Mouse (Mus musculus): ENCODE data around the gene Arrdc5.
A peak's percentile ranks its signal among the peaks of the same experiment; 100 is the strongest.

Gene Arrdc5

DNA sequence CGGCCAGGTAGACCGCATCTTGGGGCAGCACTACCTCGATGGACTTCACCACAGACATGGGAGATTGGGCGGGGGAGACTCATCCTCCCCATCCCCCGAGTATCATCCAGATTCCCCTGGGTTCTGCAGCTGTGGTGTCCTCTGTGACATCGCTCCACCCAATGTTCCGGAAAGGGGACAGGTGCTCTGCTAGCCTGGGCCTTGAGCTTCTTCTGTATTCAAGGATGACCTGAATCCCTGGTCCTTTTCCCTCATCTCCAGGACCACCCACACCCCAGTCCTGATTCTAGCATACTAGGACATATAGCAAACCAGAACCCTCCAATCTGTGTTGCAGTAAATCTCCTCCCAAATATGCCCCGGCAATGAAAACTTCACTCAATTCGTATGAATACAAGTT lies at the start of gene Arrdc5:
TSS of gene Arrdc5 (minus strand) at position 101 of the 400 bp plus-strand sequence.
- DNase-seq (ENCODE audit: low spot score) = no peak

DNA sequence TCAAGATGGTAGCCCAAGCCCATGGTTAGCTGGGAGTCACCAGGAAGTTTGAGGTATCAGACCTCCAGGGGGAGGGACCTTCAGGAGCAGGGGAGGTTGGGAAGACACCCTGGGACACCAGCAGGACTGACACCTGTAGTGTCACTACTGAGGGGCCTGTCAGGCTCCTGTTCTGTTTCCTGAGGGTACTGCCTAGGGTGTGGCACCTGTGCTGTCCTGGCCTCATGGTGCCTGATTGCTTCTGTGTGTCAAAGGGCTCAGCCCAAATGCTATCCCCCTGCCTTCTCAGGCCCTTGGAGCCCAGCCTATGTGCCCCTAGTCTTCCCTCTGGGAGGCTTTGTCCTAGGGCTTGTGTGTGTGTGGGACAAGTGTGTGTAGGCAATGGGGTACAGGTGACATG lies 48.5 kb upstream of the Arrdc5 start:
- DNase-seq (ENCODE audit: low spot score) = no peak

DNA sequence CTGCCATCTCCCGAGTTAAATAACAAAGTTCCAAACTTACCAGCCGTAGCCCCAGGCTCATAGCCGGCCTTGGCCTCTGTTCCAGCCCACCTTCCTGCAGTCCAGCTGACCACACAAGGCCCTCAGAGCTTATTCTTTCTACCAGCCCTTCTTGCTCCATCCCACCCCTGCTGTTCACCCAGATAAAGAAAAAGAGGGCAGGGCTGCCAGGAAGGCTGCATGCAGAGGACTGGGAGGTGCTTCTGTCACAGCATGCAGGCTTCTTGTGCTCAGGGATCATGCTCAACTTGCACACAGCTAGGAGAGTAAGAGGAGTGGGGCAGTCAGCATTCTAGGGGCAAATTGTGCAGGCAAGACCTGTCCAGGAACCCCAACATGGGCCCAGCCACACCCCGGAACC lies 48.0 kb upstream of the Arrdc5 start:
- no peak for DNase-seq (ENCODE audit: low spot score)

DNA sequence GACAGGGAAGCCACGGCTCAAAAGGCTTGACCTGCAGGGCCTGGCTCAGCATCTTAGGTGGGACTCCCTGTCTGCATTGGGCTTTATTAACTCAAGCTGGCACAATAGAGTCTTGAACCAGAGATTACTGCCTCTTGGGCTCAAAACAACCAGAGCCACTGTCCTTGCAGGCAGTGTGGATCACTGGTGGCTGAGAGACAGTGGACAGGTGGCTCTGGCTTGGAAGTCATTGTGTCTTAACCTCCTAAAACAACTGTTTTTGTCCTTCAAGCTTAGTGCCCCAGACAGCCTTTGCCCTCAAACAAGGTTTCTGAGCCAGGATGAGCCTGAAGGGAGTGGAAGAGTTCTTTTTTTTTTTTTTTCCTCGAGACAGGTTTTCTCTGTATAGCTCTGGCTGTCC lies 45.3 kb upstream of the Arrdc5 start:
- DNase-seq (ENCODE audit: low spot score) = no peak

DNA sequence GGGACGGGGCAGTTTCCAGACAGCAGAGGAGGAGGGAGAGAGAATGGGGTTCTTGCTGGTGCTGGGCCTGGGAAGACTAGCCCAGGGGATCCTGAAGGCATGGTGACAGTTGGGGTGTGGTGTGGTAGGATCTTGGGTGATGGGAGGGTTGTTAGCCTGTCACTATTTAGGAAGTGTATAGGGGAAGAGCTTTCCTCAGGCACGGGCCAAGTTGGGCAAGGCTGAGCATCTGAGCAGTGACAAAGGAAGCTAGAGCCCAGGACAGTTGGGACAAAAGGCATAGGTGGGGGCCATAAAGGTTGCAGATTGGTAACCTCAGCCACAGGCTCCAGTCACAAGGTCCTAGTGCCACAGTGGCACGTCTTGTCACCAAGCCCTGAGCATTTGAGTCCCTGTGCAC lies 43.4 kb upstream of the Arrdc5 start:
- no peak for DNase-seq (ENCODE audit: low spot score)

DNA sequence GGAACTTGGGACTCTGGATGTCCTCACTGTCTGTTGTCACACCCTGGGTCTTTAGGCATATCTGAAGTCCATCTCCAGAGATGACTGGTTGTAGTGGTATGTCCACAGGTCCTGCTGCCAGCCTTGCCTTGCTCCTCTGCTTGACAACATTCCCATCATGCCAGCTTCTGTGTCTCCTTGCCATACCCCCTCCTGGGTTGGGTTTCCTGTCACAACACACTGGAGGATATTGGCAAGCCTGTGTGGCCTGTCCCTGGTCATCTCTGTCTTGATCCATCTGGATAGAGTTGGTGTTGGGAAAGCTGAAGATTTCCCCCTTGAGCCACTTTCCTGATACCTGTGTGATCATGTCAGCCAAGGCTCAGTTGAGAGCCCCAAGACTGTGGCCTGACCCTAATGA lies 40.6 kb upstream of the Arrdc5 start:
- no peak for DNase-seq (ENCODE audit: low spot score)

DNA sequence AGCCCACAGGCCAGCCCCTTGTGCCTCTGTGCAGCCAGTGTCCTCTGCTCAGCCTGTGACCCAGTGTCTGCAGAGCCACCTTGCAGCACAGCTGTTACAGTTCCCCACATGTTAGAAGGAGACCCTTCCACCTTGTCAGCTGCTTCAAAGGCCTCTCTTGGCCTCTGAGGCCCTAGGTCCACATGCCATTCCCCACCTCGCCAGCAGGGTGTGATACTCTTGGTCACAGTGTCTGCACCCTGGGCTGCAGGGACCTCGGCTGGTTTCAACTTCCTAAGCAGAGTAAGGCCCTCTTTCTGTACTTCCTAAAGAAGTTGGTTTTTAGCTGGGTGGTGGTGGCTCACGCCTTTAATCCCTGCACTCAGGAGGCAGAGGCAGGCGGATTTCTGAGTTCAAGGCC lies 38.8 kb upstream of the Arrdc5 start:
- DNase-seq (ENCODE audit: low spot score) = no peak

DNA sequence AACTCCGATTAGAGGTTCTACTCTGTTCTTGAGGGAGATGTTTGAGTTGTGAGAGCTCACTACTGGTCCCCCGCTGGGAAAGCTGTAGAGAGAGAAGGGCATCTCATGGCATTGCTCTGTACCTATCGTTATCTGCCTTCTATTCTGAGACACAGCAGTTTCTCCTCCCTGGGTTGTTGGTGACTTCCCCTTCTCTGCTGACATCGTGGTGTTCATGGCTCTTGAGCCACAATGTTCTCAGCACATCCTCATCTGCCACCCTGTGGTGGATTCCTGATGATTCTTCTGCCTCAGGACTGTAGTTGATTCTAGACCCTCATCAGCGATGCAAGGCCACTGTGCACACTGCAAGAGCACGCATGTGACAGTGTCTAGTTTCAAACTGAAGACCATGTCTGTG lies 37.7 kb upstream of the Arrdc5 start:
- no peak for DNase-seq (ENCODE audit: low spot score)

DNA sequence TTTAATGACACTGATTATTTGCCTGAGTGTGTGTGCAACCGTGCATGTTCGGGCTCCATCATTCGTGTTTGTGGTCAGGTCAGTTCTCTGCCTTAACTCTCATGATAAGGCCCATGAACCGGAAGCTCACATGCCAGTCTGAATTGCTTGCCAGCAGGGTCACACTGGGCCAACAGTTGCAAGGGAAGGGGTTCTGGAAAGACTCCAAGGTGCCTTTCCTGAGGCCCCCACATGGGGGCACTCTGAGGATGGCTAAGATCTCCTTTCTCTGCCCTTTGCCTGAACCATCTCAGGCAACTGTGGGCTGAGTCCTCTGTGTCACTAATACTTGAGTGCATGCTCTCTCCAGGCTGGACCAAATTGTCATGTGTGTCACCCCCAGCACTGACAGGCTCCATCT lies 37.1 kb upstream of the Arrdc5 start:
- DNase-seq (ENCODE audit: low spot score) = peak; percentile 51

DNA sequence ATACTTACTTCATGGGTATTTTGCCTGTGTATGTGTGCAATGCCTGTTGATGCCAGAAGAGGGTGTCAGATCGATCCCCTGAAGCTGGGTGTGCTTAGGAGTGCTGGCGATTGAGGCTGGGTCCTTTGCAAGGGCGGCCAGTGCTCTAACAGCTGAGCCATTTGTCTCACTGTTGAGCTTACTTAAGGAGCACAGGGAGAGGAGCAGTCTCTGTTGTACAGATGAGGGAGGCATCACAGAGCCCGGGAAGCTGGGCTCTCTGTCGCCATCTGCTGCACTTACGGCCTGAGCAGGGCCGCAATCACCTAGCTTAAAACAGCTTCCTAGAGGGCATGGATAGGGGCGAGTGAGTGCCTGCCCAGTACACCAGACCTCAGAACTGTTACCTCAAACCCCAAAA lies 32.9 kb upstream of the Arrdc5 start:
- DNase-seq (ENCODE audit: low spot score) = no peak

DNA sequence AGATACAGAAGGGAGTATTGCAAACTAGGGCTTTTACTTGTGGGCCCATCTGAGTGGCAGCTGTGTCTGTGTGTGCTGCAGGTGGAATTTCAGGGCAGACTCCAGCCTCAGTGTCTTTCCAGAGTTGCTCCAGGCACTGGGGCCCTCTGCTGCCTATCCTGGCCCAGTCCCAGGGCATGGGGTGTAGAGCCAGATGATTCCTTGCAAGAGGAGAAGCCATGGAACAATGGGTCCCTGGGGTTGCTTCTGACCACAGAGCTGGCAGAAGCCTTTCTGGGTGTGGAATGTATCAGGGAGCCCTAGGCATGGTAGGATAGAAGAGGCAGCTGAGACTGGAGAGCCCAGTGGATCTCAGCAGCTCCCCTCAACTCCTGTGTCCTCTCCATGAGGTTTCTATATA lies 31.2 kb upstream of the Arrdc5 start:
- no peak for DNase-seq (ENCODE audit: low spot score)

DNA sequence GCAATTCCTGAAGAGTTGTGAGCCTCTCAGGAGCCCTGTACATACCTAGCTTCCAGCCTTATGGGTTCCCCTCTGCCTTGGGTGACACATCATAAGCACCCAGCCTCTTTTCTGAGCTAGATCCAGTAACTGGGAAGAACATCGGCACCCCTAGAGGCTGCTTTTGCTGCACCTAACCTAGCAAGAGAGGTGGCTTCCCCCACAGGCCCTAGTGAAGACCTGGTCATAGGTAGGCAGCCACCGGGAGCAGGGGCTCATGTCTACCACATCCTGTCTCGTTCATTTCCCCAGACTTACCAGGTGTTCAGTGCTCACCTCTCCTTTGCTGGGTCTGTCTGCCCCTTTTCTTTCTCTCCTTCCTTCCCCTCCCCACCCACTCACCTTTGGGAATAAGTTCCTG lies 30.3 kb upstream of the Arrdc5 start:
- no peak for DNase-seq (ENCODE audit: low spot score)

DNA sequence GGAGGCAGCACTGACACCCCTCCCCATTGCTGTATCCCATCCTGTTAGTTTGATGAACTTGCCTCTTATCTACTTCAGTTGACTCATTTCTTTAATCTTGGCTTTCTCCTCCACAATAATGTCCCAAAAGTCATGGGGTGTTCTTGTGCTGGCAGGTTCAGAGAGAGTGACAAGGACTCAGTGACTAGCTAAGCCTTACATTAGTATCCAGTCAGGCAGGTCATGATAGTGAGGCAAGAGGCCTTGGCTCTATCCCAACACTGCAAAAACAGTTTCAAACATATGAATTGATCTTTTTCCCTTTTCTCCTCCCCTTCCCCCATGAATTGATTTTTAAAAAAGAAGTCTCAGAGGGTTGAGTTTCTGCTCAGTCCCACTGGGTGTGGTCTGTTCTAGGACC lies 29.2 kb upstream of the Arrdc5 start:
- no peak for DNase-seq (ENCODE audit: low spot score)

DNA sequence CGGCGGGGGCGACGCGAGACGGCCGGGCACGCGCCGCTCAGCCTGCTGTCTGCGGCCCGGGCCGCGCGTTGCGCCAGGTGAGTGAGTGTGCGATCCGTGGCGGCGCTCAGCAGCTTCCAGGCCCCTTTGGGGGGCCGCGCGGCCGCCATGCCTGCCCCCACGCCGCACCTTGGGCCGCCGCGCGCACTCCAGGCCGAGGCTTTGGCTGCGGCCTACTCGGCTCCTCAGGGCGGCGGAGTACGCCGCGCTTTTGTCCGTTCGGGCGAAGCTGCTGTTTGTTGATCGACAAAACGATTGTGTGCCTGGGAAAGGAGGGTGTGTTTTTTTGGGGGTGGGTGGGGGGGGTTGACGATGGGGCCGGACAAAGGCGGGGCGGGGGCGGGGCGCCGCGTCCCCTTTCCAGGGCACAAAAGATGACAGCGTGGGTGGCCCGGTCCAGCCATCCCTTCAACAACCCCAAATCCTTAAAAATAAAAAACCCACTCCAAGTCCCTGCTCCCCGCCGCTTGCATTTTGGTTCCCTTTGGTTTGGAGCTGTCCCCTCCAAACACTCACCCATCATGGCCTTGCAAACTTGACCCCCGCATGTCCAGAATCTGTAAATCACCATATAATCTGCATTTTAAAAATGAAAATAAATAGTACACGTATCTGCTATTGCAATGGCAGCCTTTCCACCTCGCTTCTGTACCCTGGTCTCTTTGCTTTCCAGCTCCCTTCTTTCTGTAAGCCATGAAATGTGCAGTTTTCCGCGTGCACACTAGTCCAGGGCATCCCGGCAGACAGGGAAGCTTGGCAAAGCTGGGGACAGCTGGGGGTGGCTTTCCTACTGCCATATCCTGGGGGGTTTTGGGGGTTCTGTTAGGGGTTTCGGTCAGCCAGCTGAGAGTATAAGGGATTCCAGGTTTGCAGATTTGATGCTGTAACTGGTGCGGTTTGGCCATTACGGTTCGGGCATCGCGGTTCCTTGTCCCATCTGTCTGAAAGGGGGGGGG lies 26.4 kb upstream of the Arrdc5 start:
- DNase-seq (ENCODE audit: low spot score) = no peak

DNA sequence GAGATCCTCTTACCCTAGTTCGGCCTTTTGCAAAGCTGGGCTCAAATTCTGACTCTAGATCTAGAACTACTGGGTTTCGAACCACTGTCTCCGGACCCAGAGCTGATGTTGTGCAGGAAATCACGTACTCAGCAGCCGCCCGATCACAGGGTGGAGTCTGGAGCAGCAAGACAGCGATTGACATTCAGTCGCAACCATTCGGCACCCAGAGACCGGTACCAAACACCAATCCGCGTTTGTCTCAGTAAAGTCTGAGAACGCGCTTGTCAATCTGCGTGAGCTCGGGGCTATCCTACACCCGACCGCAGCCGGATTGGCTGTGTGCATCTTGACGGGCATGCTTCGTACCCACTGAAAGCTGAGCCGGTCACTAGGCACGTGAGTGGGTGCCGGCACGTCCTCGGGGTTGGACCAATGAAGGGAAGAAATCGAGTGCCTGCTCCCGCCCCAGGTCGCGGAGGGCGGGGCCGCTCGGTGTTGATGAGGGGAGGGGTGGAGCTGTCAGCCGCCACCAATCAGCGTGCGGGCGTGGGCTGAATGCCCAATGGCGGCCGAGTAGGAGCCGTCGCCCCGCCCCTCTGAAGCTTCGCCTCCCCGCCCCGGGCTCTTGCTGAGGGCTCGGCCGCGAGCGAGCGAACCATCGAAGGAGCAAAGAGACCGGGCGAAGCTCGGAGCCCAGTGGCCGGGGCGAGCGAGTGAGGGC lies 25.5 kb upstream of the Arrdc5 start, which contains the start of gene Kdm4b:
TSS of gene Kdm4b (plus strand) at position 613 of the 703 bp plus-strand sequence.
- DNase-seq (ENCODE audit: low spot score) = peak; percentile 96

DNA sequence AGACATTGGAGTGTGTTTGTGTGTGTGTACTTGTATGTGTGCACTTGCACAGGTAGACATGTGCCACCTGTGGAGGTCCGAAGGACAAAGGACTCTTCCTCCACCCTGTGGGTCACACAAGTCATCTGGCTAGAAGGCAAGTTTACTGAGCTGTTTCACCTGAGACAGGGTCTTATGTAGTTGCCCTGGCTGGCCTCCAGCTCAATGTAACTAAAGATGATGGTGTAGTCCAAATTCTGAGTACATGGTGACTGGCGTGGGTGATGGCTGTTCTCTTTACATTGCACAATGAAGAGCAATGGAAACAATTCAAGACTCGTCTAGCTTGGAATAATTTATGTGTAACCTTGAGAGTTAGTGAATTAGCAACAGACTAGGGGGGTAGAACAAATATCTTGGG lies 24.3 kb upstream of the Arrdc5 start:
- no peak for DNase-seq (ENCODE audit: low spot score)

DNA sequence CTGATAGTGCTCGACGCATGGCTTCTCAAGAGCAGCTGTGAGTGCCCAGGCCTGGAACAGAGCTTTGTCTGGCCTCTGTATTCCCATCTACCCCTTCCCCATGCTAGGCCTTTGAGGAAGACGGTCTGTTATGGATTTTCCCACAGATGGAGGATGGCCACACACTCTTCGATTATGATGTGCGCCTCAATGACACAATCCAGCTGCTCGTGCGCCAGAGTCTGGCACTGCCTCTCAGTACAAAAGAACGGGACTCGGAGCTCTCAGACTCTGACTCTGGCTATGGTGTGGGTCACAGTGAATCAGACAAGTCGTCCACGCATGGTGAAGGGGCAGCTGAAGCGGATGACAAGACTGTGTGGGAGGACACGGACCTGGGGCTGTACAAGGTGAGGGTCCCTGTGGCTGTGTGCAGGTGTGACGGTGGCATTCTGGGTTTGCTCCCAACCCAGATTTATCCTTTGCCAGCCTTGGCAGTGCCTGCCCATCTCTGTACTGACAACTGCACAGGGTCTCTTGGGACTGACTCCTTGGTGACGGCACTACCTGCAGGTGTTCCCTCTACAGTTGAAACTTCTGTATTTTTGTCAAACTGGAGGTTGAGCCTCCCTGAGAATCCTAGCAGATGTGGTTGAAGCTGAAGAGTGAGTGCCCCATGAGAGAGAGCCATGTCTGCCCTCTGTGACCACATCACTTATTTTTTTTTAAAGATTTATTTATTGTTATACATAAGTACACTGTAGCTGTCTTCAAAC lies 9.3 kb upstream of the Arrdc5 start:
- no peak for DNase-seq (ENCODE audit: low spot score)

DNA sequence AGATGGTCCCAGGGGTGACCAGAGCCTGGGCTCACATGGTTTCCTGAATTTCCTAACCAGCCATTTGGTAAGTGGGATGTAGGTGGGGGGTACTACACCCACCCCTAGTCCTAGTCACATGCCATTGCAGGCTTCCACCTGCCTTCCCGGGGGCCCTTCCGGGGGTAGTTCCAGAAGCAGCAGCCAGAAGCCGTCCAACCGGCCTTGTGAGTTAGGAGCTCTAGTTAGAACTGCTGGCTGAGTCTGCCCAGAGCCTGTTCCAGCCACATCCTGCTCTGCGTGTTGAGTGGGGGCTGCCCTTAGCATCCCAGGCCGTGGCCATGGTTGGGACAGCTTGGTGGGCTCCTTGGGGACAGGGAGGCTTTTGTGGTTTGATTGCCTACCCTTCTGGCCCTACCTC lies 8.0 kb upstream of the Arrdc5 start:
- no peak for DNase-seq (ENCODE audit: low spot score)

DNA sequence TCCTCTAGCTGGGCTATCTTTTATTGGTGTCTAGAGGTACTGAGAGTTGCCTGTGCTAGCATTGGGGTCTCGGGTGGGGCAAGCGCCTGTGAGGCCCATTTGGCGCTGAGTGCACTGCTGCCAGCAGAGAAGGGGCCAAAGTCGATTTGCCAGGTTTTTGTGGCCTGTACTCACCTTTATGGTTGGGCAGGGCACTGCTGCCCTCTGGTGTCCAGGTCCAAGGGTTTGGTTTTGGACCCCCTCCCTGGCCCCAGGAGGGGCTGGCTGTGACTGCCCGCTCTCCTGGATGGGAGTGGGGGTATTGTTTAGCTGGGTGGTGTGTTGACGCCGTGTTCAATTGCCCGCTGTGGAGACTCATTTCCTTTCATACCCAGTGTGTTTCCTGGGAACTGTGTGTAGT lies 5.7 kb upstream of the Arrdc5 start:
- no peak for DNase-seq (ENCODE audit: low spot score)

DNA sequence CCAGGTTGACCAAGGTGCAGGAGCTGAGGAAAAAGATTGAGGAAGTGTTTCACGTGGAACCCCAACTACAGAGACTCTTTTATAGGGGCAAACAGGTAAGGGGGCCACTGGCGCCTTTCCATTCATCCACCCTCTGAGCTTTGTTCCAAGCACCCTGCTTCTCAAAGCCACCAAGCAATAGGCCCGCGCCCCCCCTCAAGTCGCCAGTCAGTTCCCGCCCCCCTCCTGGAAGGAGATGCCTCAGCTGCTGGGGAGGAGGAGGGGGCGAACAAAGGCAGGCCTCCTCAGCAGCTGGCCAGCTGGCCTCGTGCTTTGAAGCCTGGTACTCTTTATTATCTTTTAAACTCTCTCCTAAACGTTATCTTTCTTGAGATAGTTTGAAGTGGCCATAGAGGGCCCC lies 5.1 kb upstream of the Arrdc5 start:
- DNase-seq (ENCODE audit: low spot score) = no peak

DNA sequence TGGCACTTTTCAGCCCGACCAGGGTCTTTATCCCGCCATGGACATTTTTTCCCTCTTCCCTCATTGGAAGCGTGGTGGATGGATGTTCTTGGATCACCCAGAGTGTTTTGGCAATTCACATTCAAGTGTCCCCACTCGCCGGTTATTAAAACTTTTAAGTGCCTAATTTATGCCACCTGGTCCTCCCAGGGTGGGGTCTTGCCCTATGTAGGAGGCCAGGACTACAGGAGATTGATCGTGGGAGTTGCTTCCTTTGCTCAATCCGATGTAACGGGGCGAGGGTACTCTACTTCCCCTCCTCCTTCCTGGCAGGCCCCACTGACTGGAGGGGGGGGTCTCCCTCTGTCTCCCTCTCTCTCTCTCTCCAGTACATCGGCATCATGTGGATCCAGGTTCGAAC lies 4.6 kb upstream of the Arrdc5 start:
- no peak for DNase-seq (ENCODE audit: low spot score)

DNA sequence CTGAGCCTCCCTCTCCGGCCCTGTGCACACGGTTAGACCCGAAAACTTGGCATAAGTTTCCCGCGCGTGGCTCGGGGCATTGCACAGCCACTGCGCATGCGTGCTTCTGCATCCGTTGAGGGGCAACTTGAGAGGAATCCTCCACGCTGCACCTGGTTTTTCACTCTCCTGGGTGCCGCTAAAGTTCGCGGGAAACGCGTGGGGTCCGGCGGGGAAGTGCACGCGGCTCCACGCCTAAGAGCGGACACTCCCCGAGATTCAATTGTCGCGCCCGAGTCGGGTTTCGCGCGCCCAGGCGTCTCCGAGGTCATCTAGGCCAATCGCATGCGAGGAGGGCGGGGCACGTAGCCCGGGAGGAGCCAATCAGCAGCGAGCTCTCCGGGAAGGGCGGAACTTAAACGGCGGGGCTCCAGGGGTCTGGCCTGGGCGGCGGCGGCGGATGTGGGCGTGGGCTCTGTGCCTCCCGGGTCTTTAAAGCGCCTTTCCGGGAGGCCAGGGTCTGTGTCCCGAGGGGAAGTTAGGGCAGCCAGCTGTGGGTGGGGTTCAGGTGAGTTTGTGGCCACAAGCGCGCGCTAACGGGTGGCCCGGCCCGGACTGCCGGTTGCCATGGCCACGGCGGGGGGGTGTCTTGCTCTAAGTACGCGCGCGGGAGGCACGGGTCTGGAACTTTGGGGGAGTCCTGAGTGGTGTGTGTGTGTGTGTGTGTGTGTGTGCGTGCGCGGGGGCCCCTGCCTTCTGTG lies 3.9 kb upstream of the Arrdc5 start:
- peak; percentile 70 for DNase-seq (ENCODE audit: low spot score)
